Mouse (Mus musculus) T-helper 2 cell (primary cell): ENCODE results near the gene Six5.

Experiments used
- in situ Hi-C: fragments of 300-600 bp; cut with MboI, MseI; formaldehyde crosslinking; loops from one replicate; pipeline ENCODE4 v1.15.1; 2025; ENCODE audit warnings: high pct_unique_total_duplicates

The Six5 gene

GRCm38 (mm10) chr7:19147497-19148045 lies 53.2 kb downstream of the Six5 start:
- in situ Hi-C loops: no loop called here
